Mouse (Mus musculus) retina, adult 2 months (tissue): ENCODE measurements around the gene Crbn.

Experiments
- DNase-seq: peaks from one replicate; pipeline ENCODE4 v3.0.0-alpha.2; 2012; ENCODE audit warnings: low read depth, low spot score

The Crbn gene

DNA sequence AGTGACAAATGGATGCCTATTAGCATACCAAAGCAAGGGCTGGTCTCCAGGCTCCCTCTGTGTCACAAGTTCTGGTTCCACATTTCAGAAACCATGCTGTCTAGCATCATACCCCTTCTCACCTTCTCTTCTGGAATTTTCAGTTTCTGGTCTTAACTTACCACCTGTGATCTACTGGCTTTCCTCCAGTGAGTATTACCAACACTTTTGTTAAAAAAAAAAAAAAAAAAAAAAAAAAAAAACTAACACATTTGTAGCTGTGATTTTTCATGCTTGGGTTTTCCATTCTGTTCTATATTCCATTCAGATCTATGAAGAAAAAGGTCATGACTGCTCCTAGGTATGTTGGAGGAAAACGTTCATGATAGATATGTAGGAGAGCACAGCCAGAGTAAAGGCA is 34.0 kb downstream of the Crbn start:
- no peak for DNase-seq

DNA sequence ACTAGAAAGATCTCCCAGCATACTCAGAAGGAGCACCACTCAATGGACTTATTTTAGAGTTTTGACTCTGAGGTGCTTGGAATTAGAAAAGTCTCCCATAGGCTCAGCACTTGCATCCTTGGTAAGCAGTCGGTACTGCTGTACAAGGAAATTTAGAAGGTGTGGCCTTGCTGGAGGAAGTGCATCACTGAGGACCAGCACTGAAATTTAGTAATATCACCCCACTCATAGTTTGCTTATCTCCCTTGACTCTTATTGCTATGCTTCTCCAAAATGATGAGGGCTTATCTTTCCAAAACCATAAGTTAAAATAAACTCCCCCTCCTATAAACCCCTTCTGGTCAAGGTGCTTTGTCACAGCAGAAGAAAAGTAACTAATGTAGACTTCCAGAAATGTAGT is 38.4 kb downstream of the Crbn start:
- no peak for DNase-seq

DNA sequence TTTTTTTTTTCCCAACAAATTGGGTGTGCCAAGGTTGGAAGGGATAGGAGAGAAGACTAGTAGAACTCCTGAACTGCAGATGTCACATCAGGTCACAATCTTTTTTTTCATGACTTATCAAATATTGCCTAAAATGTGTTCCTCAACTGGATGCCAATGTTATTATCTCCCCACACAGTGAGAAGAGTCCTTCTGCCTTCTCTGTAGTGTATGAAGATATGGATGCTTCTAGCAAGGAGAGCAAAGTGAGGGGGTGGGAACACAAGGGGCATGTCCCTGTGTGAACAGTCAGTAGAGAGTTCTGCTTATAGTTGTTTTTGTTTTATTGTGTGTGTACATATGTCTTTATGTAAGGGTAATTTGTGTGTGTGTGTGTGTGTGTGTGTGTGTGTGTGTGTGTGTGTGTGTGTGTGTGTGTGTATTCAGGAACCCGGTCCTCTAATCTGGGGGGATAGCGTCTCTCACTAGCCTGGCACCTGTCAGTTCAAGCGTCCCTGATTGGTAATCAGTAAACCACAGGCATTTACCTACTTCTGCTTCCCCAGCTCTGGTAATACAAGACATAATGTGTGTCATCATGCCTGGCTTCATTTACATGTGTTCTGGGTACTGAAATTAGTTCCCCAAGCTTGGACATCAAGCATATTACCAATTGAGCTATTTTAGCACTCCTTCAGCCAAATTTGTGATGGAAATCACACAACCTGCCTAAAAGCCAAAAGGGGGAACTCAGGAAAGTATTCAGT is 39.2 kb downstream of the Crbn start:
- DNase-seq, result no peak

DNA sequence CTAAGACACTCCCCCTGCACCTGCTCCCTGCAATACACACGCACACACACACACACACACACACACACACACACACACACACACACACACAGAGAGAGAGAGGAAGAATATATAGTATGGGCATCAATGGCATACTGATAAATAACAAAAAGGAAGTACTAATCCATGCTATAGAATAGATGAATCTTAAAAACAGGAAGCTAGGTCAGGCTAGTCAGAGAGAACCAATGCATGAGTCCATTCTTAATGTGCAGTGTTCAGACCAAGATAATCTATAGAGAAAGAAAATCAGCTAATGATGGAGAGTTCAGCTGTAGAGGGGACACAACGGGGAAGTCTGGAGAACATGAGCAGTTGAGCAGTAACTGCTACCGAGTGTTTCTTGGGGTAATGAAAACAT is 41.6 kb downstream of the Crbn start:
- no peak for DNase-seq

DNA sequence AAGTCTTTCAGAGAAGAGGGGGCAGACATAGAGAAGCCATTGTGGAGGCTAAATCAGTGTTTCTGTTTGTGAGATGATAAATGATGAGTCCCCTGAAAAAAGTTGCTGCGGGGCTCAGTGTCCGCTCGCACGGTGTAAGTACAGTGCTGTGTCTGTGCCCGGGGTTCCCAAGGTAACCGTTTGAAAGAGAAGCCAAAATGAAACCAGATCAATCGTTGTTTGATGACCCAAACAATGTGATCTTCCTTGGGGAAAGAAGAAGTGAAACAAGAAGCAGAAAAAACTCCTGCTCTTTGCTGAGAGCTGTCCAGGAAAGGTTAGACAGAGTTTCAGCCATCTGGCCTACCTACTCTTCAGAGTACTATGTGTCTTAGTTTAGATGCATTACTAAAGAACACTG is 49.6 kb downstream of the Crbn start:
- no peak for DNase-seq

DNA sequence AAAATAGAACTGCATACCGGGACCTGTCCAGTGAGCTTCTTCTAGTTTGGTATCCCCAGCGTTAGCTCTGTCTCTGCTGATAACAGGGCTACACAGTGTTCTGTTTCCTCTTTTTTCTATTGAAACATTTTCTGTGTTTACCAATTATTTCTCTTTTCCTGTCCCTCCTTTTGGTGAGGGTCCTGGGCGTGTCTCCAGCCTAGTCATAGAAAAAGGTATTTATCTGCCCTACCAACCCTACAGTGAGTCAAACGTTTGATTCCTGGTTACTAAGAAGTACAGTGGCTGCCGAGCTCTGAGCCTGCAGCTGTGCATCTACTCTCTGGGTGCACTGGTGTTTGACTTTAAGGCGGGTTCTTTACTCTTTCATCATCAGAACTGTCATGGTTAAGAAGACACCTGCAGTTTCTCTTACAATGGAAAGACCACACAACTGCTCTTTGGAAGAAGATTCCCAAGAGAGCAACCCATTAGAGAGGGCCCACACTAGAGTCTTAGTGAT is 50.9 kb downstream of the Crbn start, which contains the start of gene Il5ra:
Il5ra (minus strand) TSS at position 151 of the 502 bp plus-strand sequence.
- no peak for DNase-seq

DNA sequence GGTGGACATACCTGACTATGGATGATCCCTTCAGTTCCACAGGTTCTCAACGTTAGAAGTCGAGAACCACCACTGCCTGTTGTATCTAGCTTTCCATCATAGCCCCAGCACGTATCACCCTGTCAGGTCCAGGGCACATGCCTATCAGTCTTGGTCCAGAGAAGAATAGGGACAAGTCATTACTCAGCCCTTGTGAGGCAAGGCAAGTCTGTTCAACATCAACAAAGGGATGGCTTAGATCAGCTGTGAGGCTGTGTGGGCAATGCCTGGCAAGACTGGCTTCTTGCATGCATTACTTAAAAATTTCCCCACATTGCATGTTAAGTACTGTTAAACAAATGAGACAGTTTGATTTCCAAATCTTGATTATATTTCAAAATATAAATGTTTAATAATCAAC is 52.1 kb downstream of the Crbn start:
- DNase-seq, result no peak

DNA sequence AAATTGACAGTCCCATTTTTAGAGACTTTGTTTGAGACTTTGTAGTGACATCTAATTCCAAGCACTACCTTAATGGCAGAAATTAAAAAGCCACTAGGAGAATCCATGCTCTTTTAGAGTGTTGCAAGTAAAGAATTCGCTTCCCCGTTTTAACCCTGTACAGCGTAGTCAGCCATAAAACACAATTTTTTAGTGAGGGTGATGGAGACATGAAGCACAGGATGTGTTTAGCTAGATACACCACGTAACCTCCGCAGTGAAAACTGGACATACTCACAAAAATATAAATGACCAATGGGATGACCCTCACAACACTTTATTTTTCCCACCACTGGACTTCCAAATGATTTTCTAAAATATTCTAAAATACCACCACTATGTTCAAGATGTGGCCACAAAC is 52.6 kb downstream of the Crbn start:
- DNase-seq, result no peak

DNA sequence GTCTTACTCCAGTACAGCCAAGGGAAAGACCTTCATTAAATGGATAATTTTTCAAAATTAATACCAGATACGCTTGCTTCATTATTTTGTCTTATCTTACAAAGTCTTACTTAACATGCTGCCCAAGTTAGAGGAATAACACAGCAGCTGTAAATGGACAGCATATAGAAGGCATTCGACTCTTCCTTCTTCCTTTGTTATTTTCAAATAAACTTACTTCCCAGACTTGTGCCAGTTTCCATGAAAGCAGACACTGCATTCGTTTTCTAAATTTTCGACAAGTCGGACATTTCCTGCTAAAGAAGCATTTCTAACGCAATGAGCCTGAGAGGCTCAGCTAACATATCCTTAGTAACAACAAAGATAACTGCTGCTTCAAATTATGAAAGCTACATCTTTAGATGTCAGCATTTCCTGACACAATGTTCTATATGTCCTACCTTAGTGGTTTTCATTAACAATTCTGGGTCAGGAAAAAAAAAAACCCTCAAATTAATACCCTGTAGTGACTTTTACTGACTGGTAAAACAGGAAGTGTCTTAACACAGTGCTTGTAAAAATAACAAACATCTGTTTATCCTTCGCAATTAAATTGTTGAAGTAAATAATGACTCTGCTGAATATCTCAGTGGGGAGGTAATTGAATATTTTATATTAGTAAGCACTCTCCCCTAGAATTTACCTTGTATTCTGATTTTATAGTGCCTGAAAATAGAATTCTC is 54.0 kb downstream of the Crbn start:
- no peak for DNase-seq

DNA sequence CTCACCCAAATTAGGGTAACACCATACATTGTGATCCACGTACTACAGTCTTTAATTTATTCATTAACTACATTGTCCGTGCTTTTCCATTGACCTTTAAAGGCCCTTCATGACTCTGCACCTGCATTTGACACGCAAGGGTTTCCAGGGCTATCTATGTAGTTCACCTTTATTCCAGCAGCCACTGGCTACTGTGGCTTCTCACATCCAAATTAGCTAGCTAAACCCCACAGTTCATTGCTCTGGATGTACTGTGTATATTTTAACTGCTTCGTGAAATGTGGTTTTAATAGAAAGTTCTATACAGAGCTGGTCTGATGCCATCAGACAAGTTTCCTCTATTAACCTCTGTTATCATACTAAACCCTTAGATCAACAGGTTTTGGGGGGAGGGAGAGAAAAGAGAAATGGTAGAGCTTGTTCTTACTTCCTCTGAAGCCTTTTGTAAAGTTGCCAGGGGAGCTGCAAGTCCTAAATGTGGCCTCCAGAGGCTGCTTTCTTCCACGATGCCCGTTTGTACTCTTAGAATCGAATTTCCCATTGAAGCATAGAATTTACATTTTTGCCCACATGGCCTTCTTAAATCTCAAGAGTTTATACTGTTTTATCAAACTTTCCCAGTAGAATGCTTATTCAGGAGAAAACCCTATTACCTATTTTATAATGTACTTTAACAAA is 56.2 kb downstream of the Crbn start:
- no peak for DNase-seq

DNA sequence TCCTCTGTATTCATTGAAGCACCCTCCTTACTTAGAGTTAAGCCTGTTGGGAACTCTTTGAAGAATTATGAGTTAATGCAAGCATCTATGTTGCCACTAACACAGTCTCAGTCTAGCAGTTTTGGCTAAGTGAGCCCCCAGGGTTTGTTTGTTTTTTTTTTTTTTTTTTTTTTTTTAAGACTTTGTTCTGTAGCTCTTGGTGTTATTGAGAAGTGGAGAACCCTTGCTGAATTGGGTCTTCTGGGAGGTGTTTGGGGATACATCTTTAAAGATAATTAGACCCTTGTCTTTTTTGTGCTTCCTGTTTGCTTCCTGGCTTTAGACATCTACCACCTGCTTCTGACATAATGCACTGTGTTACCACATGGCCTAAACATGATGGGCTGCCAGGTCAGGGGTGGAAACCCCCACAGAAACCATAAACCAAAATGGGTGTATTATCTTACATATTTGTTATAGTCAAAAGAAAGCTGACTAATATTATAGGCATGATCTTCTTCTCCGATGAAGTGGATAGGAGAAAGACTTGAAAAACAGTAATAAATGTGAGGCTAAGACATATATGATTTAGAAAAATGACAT is 59.5 kb downstream of the Crbn start:
- no peak for DNase-seq

DNA sequence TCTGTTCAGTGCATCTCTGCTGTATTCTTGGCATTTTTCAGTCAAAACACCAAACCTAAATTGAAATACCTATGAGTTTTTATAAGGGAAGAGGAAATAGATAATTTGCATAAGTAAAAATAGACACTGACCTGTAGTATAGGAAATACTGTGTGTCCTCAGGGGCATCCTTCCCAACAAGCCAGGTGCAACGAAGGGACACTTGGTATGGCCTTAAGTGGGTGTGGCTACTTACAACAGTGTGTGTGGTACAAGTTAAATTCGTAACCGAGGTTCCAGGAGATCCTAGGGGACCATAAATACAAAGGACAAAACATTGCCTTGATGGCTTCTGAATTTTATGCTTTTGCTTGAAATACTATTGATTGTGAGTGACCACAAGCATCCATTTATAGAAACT is 61.6 kb downstream of the Crbn start:
- DNase-seq, result no peak

DNA sequence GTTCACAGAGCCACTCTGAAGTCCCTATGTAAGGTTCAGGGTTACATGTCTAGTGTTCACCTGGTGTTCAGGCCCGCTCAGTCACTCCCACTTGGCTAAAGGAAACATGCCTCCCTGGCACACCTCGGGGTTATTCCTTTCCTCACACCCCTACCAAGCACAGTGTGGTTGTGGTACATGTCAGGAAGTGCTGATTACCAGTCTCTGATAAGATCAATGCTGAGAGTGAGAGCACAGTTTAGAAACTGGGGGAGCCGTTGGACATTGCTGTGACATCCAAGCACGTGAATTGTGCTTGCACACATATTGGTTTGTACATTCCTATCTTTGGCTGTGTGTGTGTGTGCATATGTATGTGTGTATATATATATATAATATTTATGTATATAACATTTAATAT is 67.3 kb downstream of the Crbn start:
- DNase-seq, result no peak
